Mouse (Mus musculus) stomach, embryonic 16.5 days (tissue): ENCODE results near the gene Adamts4. TPM values are rescaled to one million over a fixed set of nuclear protein-coding genes. Genes with fewer than 3 reads are reported as not detected.
"Not testable (repeated sequence)": the region's sequence is repeated elsewhere in the genome, so short reads cannot be mapped to it uniquely, and the experiment has no call there.

ENCODE experiments used
- ATAC-seq: fragments of 200-750 bp; cut with Nextera tagmentation; 2 replicates; pipeline ENCODE4 v1.8.0; 2017; ENCODE audit warnings: moderate number of reproducible peaks, moderate TSS enrichment; ENCODE audit not compliant: insufficient read depth, low FRiP score
- H3K27ac ChIP-seq: fragments of 300-500 bp; sonication (generic); 2 replicates; pipeline ENCODE4 v1.5.1; 2014; ENCODE audit warnings: low read length
- H3K27me3 ChIP-seq: fragments of 300-500 bp; sonication (generic); 2 replicates; pipeline ENCODE4 v1.6.1; 2014; ENCODE audit warnings: low read length, control low read depth, mixed read lengths; ENCODE audit not compliant: control insufficient read depth, insufficient read depth
- H3K36me3 ChIP-seq: fragments of 300-500 bp; sonication (generic); 2 replicates; pipeline ENCODE4 v1.6.1; 2014; ENCODE audit warnings: low read length; ENCODE audit not compliant: control insufficient read depth, insufficient read depth
- H3K4me1 ChIP-seq: fragments of 300-500 bp; sonication (generic); 2 replicates; pipeline ENCODE4 v1.6.1; 2014; ENCODE audit warnings: low read length, control low read depth, mixed read lengths; ENCODE audit not compliant: control insufficient read depth, insufficient read depth
- H3K4me2 ChIP-seq: fragments of 300-500 bp; sonication (generic); 2 replicates; pipeline ENCODE4 v1.6.1; 2014; ENCODE audit warnings: low read depth, low read length, mixed read lengths
- H3K4me3 ChIP-seq: fragments of 300-500 bp; sonication (generic); replicated peaks from 2 replicates; pipeline ENCODE4 v1.5.1; 2014; ENCODE audit warnings: mild to moderate bottlenecking, low read length
- H3K9ac ChIP-seq: fragments of 300-500 bp; sonication (generic); 2 replicates; pipeline ENCODE4 v1.6.1; 2014; ENCODE audit warnings: low read length
- H3K9me3 ChIP-seq: fragments of 300-500 bp; sonication (generic); replicated peaks from 2 replicates; pipeline ENCODE4 v1.6.1; 2016; ENCODE audit warnings: low read length, control low read depth; ENCODE audit not compliant: control insufficient read depth
- WGBS: fragments of 180-500 bp; shearing (Covaris S2); extraction: QIAGEN DNeasy Blood & Tissue Kit; methylation state at CpG from one replicate; pipeline ENCODE4 v1.1.7; 2014; 5-methylcytosine and 5-hydroxymethylcytosine counted together
- polyA plus RNA-seq: library from polyadenylated mRNA; unstranded; fragments of >200 nt; fragmentation: Nextera tagmentation; extraction: Ambion mirVana; gene quantifications from 2 replicates; pipeline ENCODE4 v1.2.1, GENCODE M21; 2015

Gene Adamts4
- polyA plus RNA-seq, 1 experiment from 2014 or later = 11.0 TPM

GRCm38 (mm10) chr1:171237438-171237837 lies 12.8 kb upstream of the Adamts4 start:
- H3K9me3 ChIP-seq = no peaks in the 10 kb centered on the region
- ATAC-seq = no peak; the same call in 1 of the 2 replicates
- no peak overlapping the region for H3K4me3 ChIP-seq
- no peak overlapping the region for H3K27ac ChIP-seq
- H3K36me3 ChIP-seq = peaks cover 38% of the 10 kb centered on the region
- no peak overlapping the region; the same call in 1 of the 2 replicates for H3K9ac ChIP-seq
- H3K27me3 ChIP-seq = no peaks in the 10 kb centered on the region
- H3K4me1 ChIP-seq = 0 out of 2 replicates have a peak, but pooled peaks cover 2% of the 10 kb centered on the region
- H3K4me2 ChIP-seq = no peak overlapping the region
- 58% methylated on average over 6 of the region's 6 CpGs for WGBS

- no peaks in the 10 kb centered on the region for H3K9me3 ChIP-seq
- no peaks in the 10 kb centered on the region for H3K27me3 ChIP-seq
- peaks cover 41% of the 10 kb centered on the region for H3K36me3 ChIP-seq
- H3K9ac ChIP-seq = no peak overlapping the region
- H3K4me3 ChIP-seq = no peak overlapping the region
- H3K4me2 ChIP-seq = no peak overlapping the region
- H3K4me1 ChIP-seq = 0 out of 2 replicates have a peak, but pooled peaks cover 2% of the 10 kb centered on the region
- H3K27ac ChIP-seq = no peak overlapping the region
- ATAC-seq = no peak
- 70% methylated on average over 14 of the region's 14 CpGs for WGBS
Measured at GRCm38 (mm10) chr1:171238463-171238862, 11.8 kb upstream of the Adamts4 start.

GRCm38 (mm10) chr1:171239992-171240744 lies 10.1 kb upstream of the Adamts4 start:
- Histone ChIP-seq H3K4me2 (no peak overlapping the region), H3K36me3 (peaks cover 37% of the 10 kb centered on the region), H3K9me3 (no peaks in the 10 kb centered on the region), H3K4me3 (no peak overlapping the region), H3K4me1 (0 out of 2 replicates have a peak, but pooled peaks cover 2% of the 10 kb centered on the region), H3K9ac (no peak overlapping the region), H3K27ac (no peak overlapping the region), H3K27me3 (no peaks in the 10 kb centered on the region)
- WGBS = 58% methylated on average over 15 of the region's 15 CpGs
- no peak for ATAC-seq

- peaks cover 7% of the 10 kb centered on the region for H3K4me1 ChIP-seq
- H3K4me3 ChIP-seq = no peak overlapping the region
- H3K4me2 ChIP-seq = no peak overlapping the region
- H3K9me3 ChIP-seq = no peaks in the 10 kb centered on the region
- ATAC-seq = no peak
- H3K36me3 ChIP-seq = peaks cover 36% of the 10 kb centered on the region
- no peak overlapping the region for H3K9ac ChIP-seq
- no peaks in the 10 kb centered on the region for H3K27me3 ChIP-seq
- 92% methylated on average over 10 of the region's 10 CpGs for WGBS
- no peak overlapping the region for H3K27ac ChIP-seq
Measured at GRCm38 (mm10) chr1:171240911-171241310, 9.3 kb upstream of the Adamts4 start.

- peaks cover 12% of the 10 kb centered on the region for H3K4me1 ChIP-seq
- not testable (repeated sequence) for H3K4me3 ChIP-seq, H3K27me3 ChIP-seq, H3K9ac ChIP-seq, H3K27ac ChIP-seq, ATAC-seq, H3K9me3 ChIP-seq, H3K4me2 ChIP-seq
- WGBS = 79% methylated on average over 12 of the region's 12 CpGs
- peaks cover 28% of the 10 kb centered on the region for H3K36me3 ChIP-seq
Measured at GRCm38 (mm10) chr1:171241952-171242351, 8.3 kb upstream of the Adamts4 start.

- 81% methylated on average over 8 of the region's 8 CpGs for WGBS
- ATAC-seq = no peak
- H3K4me1 ChIP-seq = peaks cover 30% of the 10 kb centered on the region
Measured at GRCm38 (mm10) chr1:171245353-171245752, 4.9 kb upstream of the Adamts4 start.

GRCm38 (mm10) chr1:171246709-171247452 lies 3.3 kb upstream of the Adamts4 start:
- WGBS = under 1% methylated on average over 41 of the region's 41 CpGs
- H3K4me1 ChIP-seq = peaks cover 33% of the 10 kb centered on the region
- peak overlapping the region; percentile 83 for H3K4me3 ChIP-seq
- peak overlapping the region; percentile 75 for H3K4me2 ChIP-seq
- no peaks in the 10 kb centered on the region for H3K27me3 ChIP-seq
- 0 out of 2 replicates have a peak, but pooled peaks cover 10% of the 10 kb centered on the region for H3K36me3 ChIP-seq
- H3K27ac ChIP-seq = peak overlapping the region; percentile 97
- H3K9me3 ChIP-seq = no peaks in the 10 kb centered on the region
- H3K9ac ChIP-seq = peak overlapping the region; percentile 97
- peak; percentile 91 for ATAC-seq

More at GRCm38 (mm10) chr1:171245353-171245752, 4.9 kb upstream of the Adamts4 start:
- H3K9me3 ChIP-seq = no peaks in the 10 kb centered on the region
- no peak overlapping the region for H3K4me3 ChIP-seq
- no peaks in the 10 kb centered on the region for H3K27me3 ChIP-seq
- H3K4me2 ChIP-seq = peak overlapping the region; percentile 75; the same call in 1 of the 2 replicates
- no peak overlapping the region for H3K9ac ChIP-seq
- H3K27ac ChIP-seq = no peak overlapping the region
- H3K36me3 ChIP-seq = peaks cover 13% of the 10 kb centered on the region; the same call in 1 of the 2 replicates

GRCm38 (mm10) chr1:171247453-171247841 lies 2.8 kb upstream of the Adamts4 start:
- H3K27ac ChIP-seq = peak overlapping the region; percentile 97
- peaks cover 39% of the 10 kb centered on the region for H3K4me1 ChIP-seq
- H3K9ac ChIP-seq = peak overlapping the region; percentile 70
- H3K36me3 ChIP-seq = 0 out of 2 replicates have a peak, but pooled peaks cover 10% of the 10 kb centered on the region
- no peaks in the 10 kb centered on the region for H3K27me3 ChIP-seq
- peak overlapping the region; percentile 59 for H3K4me2 ChIP-seq
- 8% methylated on average over 13 of the region's 13 CpGs for WGBS
- peak overlapping the region; percentile 50 for H3K4me3 ChIP-seq
- no peaks in the 10 kb centered on the region for H3K9me3 ChIP-seq
- ATAC-seq = 0 out of 2 replicates have a peak, but pooled peaks have one; percentile 0

- no peaks in the 10 kb centered on the region for H3K27me3 ChIP-seq
- H3K4me1 ChIP-seq = peaks cover 44% of the 10 kb centered on the region
- WGBS = 14% methylated on average over 4 of the region's 4 CpGs
Measured at GRCm38 (mm10) chr1:171247916-171248315, 2.3 kb upstream of the Adamts4 start.

More at GRCm38 (mm10) chr1:171247916-171248315, 2.3 kb upstream of the Adamts4 start:
- ATAC-seq = no peak
- H3K27ac ChIP-seq = peak overlapping the region; percentile 97
- peak overlapping the region; percentile 50 for H3K4me3 ChIP-seq
- H3K9ac ChIP-seq = peak overlapping the region; percentile 70
- 0 out of 2 replicates have a peak, but pooled peaks cover 12% of the 10 kb centered on the region for H3K36me3 ChIP-seq
- H3K9me3 ChIP-seq = no peaks in the 10 kb centered on the region
- H3K4me2 ChIP-seq = peak overlapping the region; percentile 59
